Mouse (Mus musculus) olfactory bulb, adult 2 months (tissue): ENCODE data around the gene Tdo2. TPM values are rescaled to one million over a fixed set of nuclear protein-coding genes. Genes with fewer than 3 reads are reported as not detected.

ENCODE experiments used
- H3K27ac ChIP-seq: fragments of 200-500 bp; 2 replicates; pipeline ENCODE4 v1.5.1; 2012; ENCODE audit warnings: low read depth, low read length; ENCODE audit not compliant: insufficient read depth
- H3K4me1 ChIP-seq: fragments of 200-500 bp; 2 replicates; pipeline ENCODE4 v1.6.1; 2012; ENCODE audit warnings: low read length; ENCODE audit not compliant: control insufficient read depth, insufficient read depth
- H3K4me3 ChIP-seq: fragments of 200-500 bp; 2 replicates; pipeline ENCODE4 v1.5.1; 2012; ENCODE audit warnings: mild to moderate bottlenecking, low read depth, low read length, moderate library complexity; ENCODE audit not compliant: insufficient read depth
- CTCF ChIP-seq: fragments of 200-500 bp; IDR thresholded peaks from 2 replicates; pipeline ENCODE4 v1.5.1; 2012; ENCODE audit warnings: low read depth, mild to moderate bottlenecking, low read length, moderate library complexity; ENCODE audit not compliant: insufficient read depth
- POLR2A ChIP-seq: fragments of 200-500 bp; IDR thresholded peaks from 2 replicates; pipeline ENCODE4 v1.6.1; 2012; ENCODE audit warnings: mild to moderate bottlenecking, low read depth, low read length, moderate library complexity; ENCODE audit not compliant: insufficient read depth
- WGBS: fragments of 180-500 bp; shearing (Covaris S2); methylation state at CpG from one replicate; pipeline ENCODE4 v1.1.7; 2018; 5-methylcytosine and 5-hydroxymethylcytosine counted together
- polyA plus RNA-seq: library from polyadenylated mRNA; stranded (reverse); fragments of >200 nt; gene quantifications from 2 replicates; pipeline ENCODE4 v1.2.4, GENCODE M21; 2012; ENCODE audit warnings: low replicate concordance; ENCODE audit not compliant: missing spikeins, insufficient read depth, insufficient read length

The Tdo2 gene
- polyA plus RNA-seq, 1 experiment: not detected

DNA sequence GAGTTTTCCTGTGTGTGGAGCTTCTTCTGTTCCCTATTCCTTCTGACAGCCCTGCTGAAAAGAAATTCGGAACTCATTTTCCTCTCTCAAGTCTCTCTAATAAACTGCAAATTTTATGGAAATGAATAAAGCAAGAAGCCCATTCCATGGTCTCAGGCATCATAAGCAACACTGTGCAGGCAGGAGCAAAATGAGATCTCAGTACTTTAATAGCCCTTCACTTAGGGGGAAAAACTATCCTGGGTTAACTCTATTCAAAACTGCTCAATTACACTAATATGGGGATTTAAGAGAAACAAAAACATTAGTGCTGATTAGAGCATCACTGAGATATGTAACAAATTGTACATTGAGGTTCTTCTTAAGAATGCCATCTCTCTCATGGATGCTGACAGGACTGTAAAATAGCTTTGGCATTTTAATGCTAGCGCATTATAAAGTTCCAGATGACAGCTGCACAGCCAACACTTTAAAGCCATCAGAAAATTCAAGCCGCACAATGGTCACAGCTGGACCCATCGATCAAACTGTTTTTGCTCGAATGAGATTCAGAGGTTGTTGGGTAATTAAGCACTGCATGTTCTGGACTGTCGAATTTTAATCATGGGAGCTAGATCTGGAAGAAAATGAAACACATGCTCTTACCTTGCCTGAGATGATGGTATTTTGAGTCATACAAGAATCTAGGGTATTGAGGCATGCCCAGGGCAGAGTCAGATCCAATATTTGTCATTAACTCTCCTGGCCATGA, 65.5 kb downstream of the Tdo2 start:
- TF ChIP-seq POLR2A: no peak
- TF ChIP-seq CTCF: no peak
- WGBS: 37% methylated on average over 6 of the region's 6 CpGs

More for the DNA sequence above, 65.5 kb downstream of the Tdo2 start:
- Histone ChIP-seq H3K4me1 (no peaks in the 10 kb centered on the region), H3K27ac (no peak overlapping the region), H3K4me3 (no peak overlapping the region)

Other genes with a start within 250 kb of the Tdo2 start
- gene Ctso, start 43.6 kb downstream of the Tdo2 start, polyA plus RNA-seq: not detected in 2 replicates
- not detected in 2 replicates for gene Asic5, start 6.1 kb upstream of the Tdo2 start, polyA plus RNA-seq
- 158 TPM in 1 of 2 replicates, not detected in the other for gene Gucy1b1, start 98.5 kb upstream of the Tdo2 start, polyA plus RNA-seq
- gene Gucy1a1, start 169.6 kb upstream of the Tdo2 start, polyA plus RNA-seq: not detected in 2 replicates